Mouse (Mus musculus) olfactory bulb, adult 2 months (tissue): ENCODE measurements around the gene Tmbim6.

Experiments used
- CTCF ChIP-seq: fragments of 200-500 bp; IDR thresholded peaks from 2 replicates; pipeline ENCODE4 v1.5.1; 2012; ENCODE audit warnings: low read depth, mild to moderate bottlenecking, low read length, moderate library complexity; ENCODE audit not compliant: insufficient read depth
- POLR2A ChIP-seq: fragments of 200-500 bp; IDR thresholded peaks from 2 replicates; pipeline ENCODE4 v1.6.1; 2012; ENCODE audit warnings: mild to moderate bottlenecking, low read depth, low read length, moderate library complexity; ENCODE audit not compliant: insufficient read depth

DNA sequence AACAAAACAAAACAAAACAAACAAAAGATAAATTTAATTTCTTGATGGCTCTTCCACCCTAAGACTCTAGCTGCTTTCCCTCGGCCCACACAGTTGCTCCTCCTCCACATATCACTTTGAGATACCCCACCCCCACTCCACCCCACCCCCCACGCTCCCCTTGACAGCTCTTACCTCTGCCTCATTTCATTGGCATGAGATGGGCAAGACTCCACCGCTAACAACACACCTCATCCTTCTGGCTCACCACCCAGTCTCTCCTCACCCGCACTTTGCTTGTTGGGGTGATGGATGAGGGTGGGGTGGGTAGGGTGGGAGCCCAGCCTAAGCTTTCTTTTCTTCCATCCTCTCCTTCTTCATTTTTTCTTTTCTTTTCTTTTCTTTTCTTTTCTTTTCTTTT lies 24.3 kb downstream of the Tmbim6 start:
- TF ChIP-seq CTCF, result no peak
- no peak for TF ChIP-seq POLR2A
